ENCODE assay signal across 22 mouse cellular contexts in genomic region chr1:161900129-161900528, GRCm38 (mm10). TPM values are rescaled to one million over a fixed set of nuclear protein-coding genes. Genes with fewer than 3 reads are reported as not detected.
DNase-seq lines count a peak whose midpoint lies in the region; ATAC-seq lines count a peak whose summit lies in the region.
"Had no signal": no experiment of that assay in that cellular context is flagged by ENCODE, and none has a peak within 500 bp of the region (broad histone marks: within the 10 kb centered on the region; RNA-seq: fewer than 3 reads in every experiment).

No protein-coding gene starts in this region.

- intact Hi-C loops in heart, postnatal 14 days (cut with DNase I) = no loop called here

- peak; percentile 57 for ATAC-seq in common myeloid progenitor, adult 5-6 weeks (replicated peaks; ENCODE audit: low read depth, poor library complexity, severe bottlenecking)
- peak; percentile 50 for ATAC-seq in megakaryocyte progenitor cell, adult 5-6 weeks (replicated peaks; ENCODE audit: poor library complexity)
- ATAC-seq: activated CD4-positive, CD25-positive, alpha-beta regulatory T cell, adult 4 months; CD4-positive, CD25-positive, alpha-beta regulatory T cell, adult 4 months; forebrain, embryonic 15.5 days; hindbrain, embryonic 16.5 days; intestine, embryonic 15.5 days had no signal

- DNase-seq in A20 (ENCODE audit: low read depth, low spot score) = peak; percentile 60
- no peak for DNase-seq in embryo, embryonic 10.5 days (ENCODE audit: low spot score)
- DNase-seq in urinary bladder, postnatal 25 days (ENCODE audit: low spot score) = no peak
- no peak for DNase-seq in heart, postnatal 14 days
- DNase-seq: adrenal gland, adult 8-10 months; adrenal gland, postnatal 25 days; cerebellum, adult 11-12 months; cerebellum, adult 8-10 months; cerebellum, postnatal 10 days; cerebellum, postnatal 36 days; embryo, embryonic 11 days; gastrocnemius, postnatal 10 days; gastrocnemius, postnatal 36 days; heart, adult 11 months; heart, postnatal 36 days had no signal

RNA-seq across cellular contexts. Expression of gene Suco, which starts 23.6 kb away (rescaled TPM):
- 61.5 and 86.5 TPM in 2 replicates for total RNA-seq in common myeloid progenitor, adult 5-6 weeks (2017)
- 47.0 and 49.6 TPM in 2 replicates for total RNA-seq in megakaryocyte progenitor cell, adult 5-6 weeks (2015)
- 87.0 and 116 TPM in 2 replicates for total RNA-seq in megakaryocyte progenitor cell, adult 5-6 weeks (2017)
- total RNA-seq in heart, postnatal 14 days (2021) = 10 to 100 TPM; 15.8 to 18.7 TPM
